Mouse (Mus musculus) left cerebral cortex, adult 6 months (tissue): ENCODE data around the gene Hao1. TPM values are rescaled to one million over a fixed set of nuclear protein-coding genes. Genes with fewer than 3 reads are reported as not detected.

ENCODE experiments used
- long read RNA-seq, 2 experiments: library from polyadenylated mRNA; unstranded; transcript quantifications; one replicate each; pipeline ENCODE4 v2.0.0; 2019 to 2020
- polyA plus RNA-seq: library from polyadenylated mRNA; unstranded; fragments of <200 nt; fragmentation: Nextera tagmentation; gene quantifications from 2 replicates; pipeline ENCODE4 v1.2.3, GENCODE M21; 2021

Gene Hao1
- polyA plus RNA-seq = 0.09 TPM in 1 of 2 replicates, not detected in the other
- long read RNA-seq, experiment 1 = 0 reads
- long read RNA-seq, experiment 2 = 0 reads

DNA sequence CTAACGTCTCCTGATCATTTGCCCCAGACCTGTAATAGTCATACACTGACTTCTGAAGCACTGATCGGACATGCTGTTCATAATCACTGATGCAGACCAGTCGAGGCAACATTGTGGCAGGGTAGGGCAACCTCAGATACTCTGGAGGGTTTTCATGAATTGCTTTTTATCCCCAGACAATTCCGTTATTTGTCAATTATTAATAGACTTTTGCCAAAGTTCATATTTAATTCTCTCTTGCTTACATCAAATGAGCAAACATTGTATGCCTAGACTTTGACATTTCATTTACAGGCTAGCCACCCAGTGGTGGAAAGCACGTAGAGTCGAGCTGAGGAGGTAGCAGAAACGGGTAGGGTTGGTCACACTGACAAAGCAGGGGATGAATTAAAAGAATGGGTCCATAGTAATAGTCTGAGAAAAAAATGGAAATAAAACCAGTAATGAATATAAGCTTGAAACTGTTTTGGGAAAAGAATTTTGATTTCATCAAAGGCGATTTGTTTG, at the start of gene Hao1:
Hao1 (minus strand) TSS at position 148 of the 507 bp plus-strand sequence.

Other genes starting within 250 kb of the Hao1 start
- gene Tmx4, start 89.8 kb upstream of the Hao1 start, polyA plus RNA-seq = 58.2 and 75.2 TPM in 2 replicates
- gene Plcb1, start 231.7 kb upstream of the Hao1 start, polyA plus RNA-seq = 56.6 and 64.1 TPM in 2 replicates